Mouse (Mus musculus): ENCODE results near the gene Notch1. TPM values are rescaled to one million over a fixed set of nuclear protein-coding genes. Genes with fewer than 3 reads are reported as not detected.

Gene Notch1
- total and polyA plus RNA-seq, 3 experiments: 0.06 TPM; not detected in 2

GRCm38 (mm10) chr2:26507481-26507886, 9.0 kb downstream of the Notch1 start:
- DNase-seq (ENCODE audit: low read depth, low spot score): peak; percentile 52
- Histone ChIP-seq H3K9ac (ENCODE audit: control insufficient read depth, low read depth, low read length, poor library complexity, severe bottlenecking) (peak overlapping the region; percentile 41; the same call in 1 of the 2 replicates), H3K4me3 (ENCODE audit: control insufficient read depth in 1 of 2, insufficient read depth in 1 of 2, low read depth in 2 of 2, low read length in 2 of 2) (no peak overlapping the region), H3K9me3 (replicated peaks; ENCODE audit: insufficient read depth, low read length) (no peaks in the 10 kb centered on the region), H3K27ac (ENCODE audit: control insufficient read depth, low read depth, low read length) (no peak overlapping the region), H3K79me2 (ENCODE audit: control insufficient read depth, insufficient read depth, low read length, poor library complexity) (no peaks in the 10 kb centered on the region), H3K36me3 (ENCODE audit: control insufficient read depth in 1 of 2, insufficient read depth in 2 of 2, low read length in 2 of 2) (no peaks in the 10 kb centered on the region), H3K4me1 (ENCODE audit: control insufficient read depth in 1 of 2, insufficient read depth in 2 of 2, low read length in 2 of 2) (no peaks in the 10 kb centered on the region), H3K27me3 (ENCODE audit: control insufficient read depth in 1 of 2, insufficient read depth in 2 of 2, low read length in 2 of 2) (0 out of 4 replicates have a peak, but pooled peaks cover 0 to 3% of the 10 kb centered on the region in 2 experiments)
- TF ChIP-seq USF2 (IDR thresholded peaks at IDR 0.05; ENCODE audit: borderline replicate concordance in 1 of 2, insufficient read depth in 1 of 2, low read depth in 1 of 2, low read length in 2 of 2) (no peak), CHD2 (IDR thresholded peaks at IDR 0.05; ENCODE audit: low read length) (no peak), SIN3A (IDR thresholded peaks at IDR 0.05; ENCODE audit: low read length) (no peak), GATA1 (IDR thresholded peaks at IDR 0.05; ENCODE audit: low read depth, low read length) (no peak), E2F4 (IDR thresholded peaks at IDR 0.05; ENCODE audit: borderline replicate concordance, low read depth, low read length) (no peak), NRF1 (IDR thresholded peaks at IDR 0.05; ENCODE audit: insufficient read depth, low read depth, low read length, poor library complexity, severe bottlenecking) (no peak), USF1 (IDR thresholded peaks at IDR 0.05; ENCODE audit: low read depth, low read length) (no peak), KAT2A (conservative IDR thresholded peaks at IDR 0.05; ENCODE audit: low read depth, low read length) (no peak), EP300 (IDR thresholded peaks at IDR 0.05; ENCODE audit: low read depth in 1 of 2, low read length in 2 of 2) (no peak), RCOR1 (IDR thresholded peaks at IDR 0.05; ENCODE audit: low read depth, low read length) (no peak), MXI1 (IDR thresholded peaks at IDR 0.05; ENCODE audit: low read depth, low read length) (no peak), SMC3 (IDR thresholded peaks at IDR 0.05; ENCODE audit: low read depth, low read length) (no peak), POLR2AphosphoS5 (IDR thresholded peaks at IDR 0.05; ENCODE audit: borderline replicate concordance, low read depth, low read length) (no peak), MAX (IDR thresholded peaks at IDR 0.05; ENCODE audit: low read length) (no peak), ZC3H11A (IDR thresholded peaks at IDR 0.05; ENCODE audit: low read depth, low read length) (no peak)

- TF ChIP-seq SIN3A (IDR thresholded peaks at IDR 0.05; ENCODE audit: low read length) (no peak), POLR2A (IDR thresholded peaks at IDR 0.05; ENCODE audit: control insufficient read depth in 1 of 2, insufficient read depth in 1 of 2, low read depth in 1 of 2, low read length in 2 of 2, poor library complexity in 1 of 2) (no peak), E2F4 (IDR thresholded peaks at IDR 0.05; ENCODE audit: borderline replicate concordance, low read depth, low read length) (no peak), RAD21 (IDR thresholded peaks at IDR 0.05; ENCODE audit: low read depth, low read length) (no peak), CHD2 (IDR thresholded peaks at IDR 0.05; ENCODE audit: low read length) (no peak), MXI1 (IDR thresholded peaks at IDR 0.05; ENCODE audit: low read depth, low read length) (no peak), BHLHE40 (IDR thresholded peaks at IDR 0.05; ENCODE audit: borderline replicate concordance, low read depth, low read length) (no peak), USF1 (IDR thresholded peaks at IDR 0.05; ENCODE audit: low read depth, low read length) (no peak), MAZ (IDR thresholded peaks at IDR 0.05; ENCODE audit: low read depth, low read length) (no peak)
- H3K36me3 ChIP-seq (ENCODE audit: control insufficient read depth in 1 of 2, insufficient read depth in 2 of 2, low read length in 2 of 2): no peaks in the 10 kb centered on the region
- DNase-seq (ENCODE audit: low read depth, low spot score): no peak
- H3K27ac ChIP-seq (ENCODE audit: control insufficient read depth, low read depth, low read length): no peak overlapping the region
- no peaks in the 10 kb centered on the region for H3K9me3 ChIP-seq (replicated peaks; ENCODE audit: insufficient read depth, low read length)
- no peaks in the 10 kb centered on the region for H3K79me2 ChIP-seq (ENCODE audit: control insufficient read depth, insufficient read depth, low read length, poor library complexity)
- H3K27me3 ChIP-seq (ENCODE audit: control insufficient read depth in 1 of 2, insufficient read depth in 2 of 2, low read length in 2 of 2): 0 out of 4 replicates have a peak, but pooled peaks cover 0 to 3% of the 10 kb centered on the region in 2 experiments
- no peaks in the 10 kb centered on the region for H3K4me1 ChIP-seq (ENCODE audit: control insufficient read depth in 1 of 2, insufficient read depth in 2 of 2, low read length in 2 of 2)
- H3K4me3 ChIP-seq (ENCODE audit: control insufficient read depth in 1 of 2, insufficient read depth in 1 of 2, low read depth in 2 of 2, low read length in 2 of 2): no peak overlapping the region
- no peak overlapping the region for H3K9ac ChIP-seq (ENCODE audit: control insufficient read depth, low read depth, low read length, poor library complexity, severe bottlenecking)
Observed at GRCm38 (mm10) chr2:26506746-26507280, 9.7 kb downstream of the Notch1 start.

All from MEL (cell line).